ENCODE assay signal across 8 mouse cellular contexts in the genomic region with DNA sequence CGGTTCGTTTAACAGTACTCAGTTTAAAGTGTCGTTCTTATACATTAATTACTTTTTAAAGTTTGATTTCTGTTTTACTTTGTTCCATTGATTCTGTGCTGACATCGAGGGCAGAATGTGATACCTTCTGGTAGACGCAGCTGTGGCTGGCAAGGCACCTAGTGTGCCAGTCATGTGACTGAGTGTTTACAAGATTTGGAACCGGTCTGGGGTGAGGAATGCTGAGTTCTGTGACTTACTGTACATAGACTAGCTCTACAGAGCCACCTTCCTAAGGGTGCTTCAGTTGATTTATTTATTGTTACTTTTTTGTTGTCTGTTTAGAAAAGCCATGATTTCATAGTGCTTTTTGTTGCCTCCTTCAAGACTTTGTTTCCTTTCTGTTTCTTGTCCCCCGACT. TPM values are rescaled to one million over a fixed set of nuclear protein-coding genes. Genes with fewer than 3 reads are reported as not detected.
DNase-seq lines count a peak whose midpoint lies in the region; ATAC-seq lines count a peak whose summit lies in the region.

No protein-coding gene starts in this region.

- H3K4me3 ChIP-seq in embryonic facial prominence, embryonic 13.5 days: no peak overlapping the region
- no peak overlapping the region for H3K4me3 ChIP-seq in embryonic facial prominence, embryonic 10.5 days
- no peak overlapping the region for H3K4me3 ChIP-seq in limb, embryonic 13.5 days
- H3K4me3 ChIP-seq in limb, embryonic 10.5 days: no peak overlapping the region

- H3K27me3 ChIP-seq in embryonic facial prominence, embryonic 13.5 days: no peaks in the 10 kb centered on the region
- peaks cover 6% of the 10 kb centered on the region; the same call in 1 of the 2 replicates for H3K27me3 ChIP-seq in embryonic facial prominence, embryonic 10.5 days (replicated peaks; ENCODE audit: low read depth, poor library complexity, severe bottlenecking)
- H3K27me3 ChIP-seq in limb, embryonic 13.5 days: no peaks in the 10 kb centered on the region
- H3K27me3 ChIP-seq in limb, embryonic 10.5 days (ENCODE audit: low read depth, poor library complexity, severe bottlenecking): no peaks in the 10 kb centered on the region

- H3K27ac ChIP-seq in embryonic facial prominence, embryonic 13.5 days: 0 out of 2 replicates have a peak overlapping the region, but pooled peaks have one; percentile 9
- no peak overlapping the region for H3K27ac ChIP-seq in embryonic facial prominence, embryonic 10.5 days (replicated peaks)
- H3K27ac ChIP-seq in limb, embryonic 13.5 days: no peak overlapping the region
- no peak overlapping the region for H3K27ac ChIP-seq in limb, embryonic 10.5 days

- H3K36me3 ChIP-seq in embryonic facial prominence, embryonic 13.5 days: peaks cover 42% of the 10 kb centered on the region
- peaks cover 60% of the 10 kb centered on the region for H3K36me3 ChIP-seq in embryonic facial prominence, embryonic 10.5 days (replicated peaks)
- H3K36me3 ChIP-seq in limb, embryonic 13.5 days: peaks cover 40% of the 10 kb centered on the region
- peaks cover 51% of the 10 kb centered on the region for H3K36me3 ChIP-seq in limb, embryonic 10.5 days

- no peak overlapping the region for H3K4me2 ChIP-seq in embryonic facial prominence, embryonic 13.5 days
- H3K4me2 ChIP-seq in limb, embryonic 13.5 days (replicated peaks): peak overlapping the region; percentile 19; the same call in 1 of the 2 replicates

- H3K4me1 ChIP-seq in embryonic facial prominence, embryonic 13.5 days: peaks cover 34% of the 10 kb centered on the region
- H3K4me1 ChIP-seq in embryonic facial prominence, embryonic 10.5 days: peaks cover 24% of the 10 kb centered on the region
- peaks cover 43% of the 10 kb centered on the region for H3K4me1 ChIP-seq in limb, embryonic 13.5 days
- peaks cover 27% of the 10 kb centered on the region for H3K4me1 ChIP-seq in limb, embryonic 10.5 days

- H3K9me3 ChIP-seq in embryonic facial prominence, embryonic 13.5 days: no peaks in the 10 kb centered on the region
- no peaks in the 10 kb centered on the region for H3K9me3 ChIP-seq in embryonic facial prominence, embryonic 10.5 days
- no peaks in the 10 kb centered on the region for H3K9me3 ChIP-seq in limb, embryonic 13.5 days
- no peaks in the 10 kb centered on the region for H3K9me3 ChIP-seq in limb, embryonic 10.5 days (replicated peaks)

- 66% methylated on average over 7 of the region's 7 CpGs for WGBS in embryonic facial prominence, embryonic 13.5 days
- 78% methylated on average over 7 of the region's 7 CpGs for WGBS in embryonic facial prominence, embryonic 10.5 days
- WGBS in limb, embryonic 13.5 days: 60% methylated on average over 7 of the region's 7 CpGs
- 78% methylated on average over 7 of the region's 7 CpGs for WGBS in limb, embryonic 10.5 days

- DNase-seq in embryonic facial prominence, embryonic 10.5 days (ENCODE audit: low spot score): no peak
- DNase-seq in limb, embryonic 10.5 days (ENCODE audit: low spot score): no peak
- DNase-seq in kidney, postnatal 10 days: peak; percentile 42
- peak; percentile 57 to 72 for DNase-seq in thymus, postnatal 36 days
- DNase-seq in adipocyte (ENCODE audit: low spot score): no peak
- DNase-seq in right cerebral cortex, postnatal 10 days (ENCODE audit: low spot score in 2 of 2): no peak

- no peak overlapping the region for H3K9ac ChIP-seq in embryonic facial prominence, embryonic 13.5 days
- no peak overlapping the region for H3K9ac ChIP-seq in limb, embryonic 13.5 days

- no peak for ATAC-seq in embryonic facial prominence, embryonic 13.5 days (ENCODE audit: insufficient number of reproducible peaks, insufficient read depth, low FRiP score, low TSS enrichment, low read depth)
- ATAC-seq in limb, embryonic 13.5 days (ENCODE audit: low FRiP score, low read depth): no peak

RNA-seq across cellular contexts. Expression of a gene that starts 18.1 kb away (rescaled TPM):
- polyA plus RNA-seq in embryonic facial prominence, embryonic 13.5 days (2015; fragmentation: Nextera tagmentation; extraction: Ambion mirVana): 21.4 and 24.9 TPM in 2 replicates
- 15.5 and 16.0 TPM in 2 replicates for polyA plus RNA-seq in embryonic facial prominence, embryonic 10.5 days (2016; fragmentation: Nextera tagmentation; extraction: Ambion mirVana)
- 23.0 and 24.9 TPM in 2 replicates for polyA plus RNA-seq in limb, embryonic 13.5 days (2015; fragmentation: Nextera tagmentation; extraction: Ambion mirVana)
- polyA plus RNA-seq in limb, embryonic 10.5 days (2016; fragmentation: Nextera tagmentation; extraction: Ambion mirVana): 19.8 TPM in 2 replicates

Comparison
In these comparisons a context has a peak if more than half of its experiments do, and no peak if none do; other contexts are left out.
1. DNase-seq: peak in kidney, postnatal 10 days (single experiment) and thymus, postnatal 36 days (2 of 2); none in embryonic facial prominence, embryonic 10.5 days (single experiment), limb, embryonic 10.5 days (single experiment), adipocyte (single experiment) and right cerebral cortex, postnatal 10 days (0 of 2).